Mouse (Mus musculus) intestine, embryonic 16.5 days (tissue): ENCODE measurements around the gene Aldob. TPM values are rescaled to one million over a fixed set of nuclear protein-coding genes. Genes with fewer than 3 reads are reported as not detected.

Experiments used
- ATAC-seq: fragments of 200-750 bp; cut with Nextera tagmentation; 2 replicates; pipeline ENCODE4 v1.8.0; 2017; ENCODE audit warnings: moderate TSS enrichment, moderate library complexity
- H3K27ac ChIP-seq: fragments of 300-500 bp; sonication (generic); 2 replicates; pipeline ENCODE4 v1.5.1; 2014; ENCODE audit warnings: mild to moderate bottlenecking, low read length
- H3K27me3 ChIP-seq: fragments of 300-500 bp; sonication (generic); replicated peaks from 2 replicates; pipeline ENCODE4 v1.6.1; 2014; ENCODE audit warnings: low read length, control low read depth, mixed read lengths; ENCODE audit not compliant: control insufficient read depth, insufficient read depth
- H3K36me3 ChIP-seq: fragments of 300-500 bp; sonication (generic); 2 replicates; pipeline ENCODE4 v1.6.1; 2014; ENCODE audit warnings: low read length, control low read depth; ENCODE audit not compliant: control insufficient read depth, insufficient read depth
- H3K4me1 ChIP-seq: fragments of 300-500 bp; sonication (generic); 2 replicates; pipeline ENCODE4 v1.6.1; 2014; ENCODE audit warnings: low read length, control low read depth, mixed read lengths; ENCODE audit not compliant: control insufficient read depth, insufficient read depth
- H3K4me2 ChIP-seq: fragments of 300-500 bp; sonication (generic); 2 replicates; pipeline ENCODE4 v1.6.1; 2014; ENCODE audit warnings: low read depth, low read length, control low read depth
- H3K4me3 ChIP-seq: fragments of 300-500 bp; sonication (generic); 2 replicates; pipeline ENCODE4 v1.5.1; 2014; ENCODE audit warnings: mild to moderate bottlenecking, low read length
- H3K9ac ChIP-seq: fragments of 300-500 bp; sonication (generic); 2 replicates; pipeline ENCODE4 v1.6.1; 2014; ENCODE audit warnings: low read depth, low read length
- H3K9me3 ChIP-seq: fragments of 300-500 bp; sonication (generic); 2 replicates; pipeline ENCODE4 v1.6.1; 2016; ENCODE audit warnings: low read length, control low read depth; ENCODE audit not compliant: control insufficient read depth
- WGBS: fragments of 180-500 bp; shearing (Covaris S2); extraction: QIAGEN DNeasy Blood & Tissue Kit; methylation state at CpG from one replicate; pipeline ENCODE4 v1.1.7; 2014; 5-methylcytosine and 5-hydroxymethylcytosine counted together
- polyA plus RNA-seq: library from polyadenylated mRNA; unstranded; fragments of >200 nt; fragmentation: Nextera tagmentation; extraction: Ambion mirVana; gene quantifications from 2 replicates; pipeline ENCODE4 v1.2.1, GENCODE M21; 2015

The Aldob gene
- polyA plus RNA-seq, 1 experiment from 2014 or later, result 572 TPM

DNA sequence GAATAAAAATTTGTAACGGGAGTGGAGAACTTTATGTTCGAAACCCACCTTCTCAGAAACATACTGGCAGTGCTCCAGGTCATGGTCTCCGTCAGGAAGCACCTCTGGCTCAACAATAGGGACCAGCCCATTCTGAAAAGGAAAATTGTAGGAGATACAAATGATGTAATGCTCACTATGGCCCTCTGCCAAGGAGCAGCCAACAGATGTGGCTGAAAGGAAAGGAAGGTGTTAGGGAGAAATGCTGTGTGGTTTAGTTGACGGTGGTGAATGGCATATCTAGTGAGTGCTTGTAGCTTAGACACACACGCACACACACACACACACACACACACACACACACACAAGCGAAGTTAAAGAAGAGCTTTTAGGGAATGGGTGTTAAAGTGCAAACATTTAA, 9.7 kb downstream of the Aldob start:
- Histone ChIP-seq H3K4me1 (no peaks in the 10 kb centered on the region), H3K27ac (no peak overlapping the region), H3K4me2 (no peak overlapping the region), H3K36me3 (0 out of 2 replicates have a peak, but pooled peaks cover 2% of the 10 kb centered on the region), H3K9me3 (no peaks in the 10 kb centered on the region), H3K27me3 (no peaks in the 10 kb centered on the region), H3K9ac (no peak overlapping the region), H3K4me3 (no peak overlapping the region)
- WGBS, result 67% methylated on average over 6 of the region's 6 CpGs
- ATAC-seq, result no peak

DNA sequence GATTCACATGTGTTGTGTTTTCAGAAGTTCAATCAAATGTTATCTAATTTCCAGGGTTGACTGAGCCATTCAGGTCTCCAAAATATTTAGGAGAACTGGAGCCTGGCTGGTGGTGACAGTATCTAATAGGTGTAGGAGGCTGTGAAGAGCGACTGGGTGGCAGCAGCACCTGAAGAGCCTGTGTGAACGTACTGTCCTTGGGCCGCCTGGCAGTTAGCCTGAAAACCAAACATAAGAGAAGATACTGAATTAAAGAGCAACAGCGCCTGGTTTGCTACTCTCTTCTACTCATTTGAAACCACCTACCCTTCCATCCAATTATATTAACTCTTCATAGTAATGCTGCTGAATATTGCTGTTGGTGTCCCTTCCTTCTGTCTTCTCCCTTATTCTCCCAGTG, 12.7 kb downstream of the Aldob start:
- no peak overlapping the region for H3K4me2 ChIP-seq
- no peaks in the 10 kb centered on the region for H3K27me3 ChIP-seq
- WGBS, result 88% methylated on average over 4 of the region's 4 CpGs
- H3K4me1 ChIP-seq, result no peaks in the 10 kb centered on the region
- no peak overlapping the region for H3K27ac ChIP-seq
- no peak overlapping the region for H3K9ac ChIP-seq
- ATAC-seq, result no peak
- H3K4me3 ChIP-seq, result no peak overlapping the region
- H3K36me3 ChIP-seq, result no peaks in the 10 kb centered on the region
- no peaks in the 10 kb centered on the region for H3K9me3 ChIP-seq

DNA sequence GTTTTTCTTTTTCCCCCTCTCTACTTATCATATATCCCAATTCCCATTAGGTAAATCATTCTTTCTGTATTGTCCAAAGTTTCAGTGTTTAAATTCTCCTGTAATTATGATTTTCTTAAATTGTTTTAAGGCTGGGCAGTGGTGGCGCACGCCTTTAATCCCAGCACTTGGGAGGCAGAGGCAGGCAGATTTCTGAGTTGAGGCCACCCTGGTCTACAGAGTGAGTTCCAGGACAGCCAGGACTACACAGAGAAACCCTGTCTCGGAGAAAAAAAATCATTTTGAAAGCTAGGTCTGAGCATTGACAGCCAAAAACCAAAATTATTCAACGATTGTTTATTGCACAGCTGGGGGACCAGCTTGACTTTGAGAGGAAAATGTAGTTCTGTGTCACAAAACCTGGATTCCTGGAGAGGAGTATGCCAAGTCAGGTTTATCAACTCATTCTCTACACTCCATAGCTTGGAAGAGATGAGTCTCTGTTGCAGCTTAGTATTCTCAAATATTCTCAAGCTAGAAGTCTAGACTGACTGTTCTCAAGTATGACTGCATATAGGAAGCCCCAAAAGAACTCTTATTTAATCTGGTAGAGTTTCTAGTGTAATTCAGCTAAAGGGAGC, 13.6 kb downstream of the Aldob start:
- H3K4me3 ChIP-seq, result no peak overlapping the region
- H3K9me3 ChIP-seq, result no peaks in the 10 kb centered on the region
- no peak for ATAC-seq
- 0 out of 2 replicates have a peak, but pooled peaks cover under 1% of the 10 kb centered on the region for H3K36me3 ChIP-seq
- WGBS, result 91% methylated on average over 4 of the region's 4 CpGs
- H3K27me3 ChIP-seq, result no peaks in the 10 kb centered on the region
- H3K4me1 ChIP-seq, result no peaks in the 10 kb centered on the region
- H3K9ac ChIP-seq, result no peak overlapping the region
- H3K4me2 ChIP-seq, result no peak overlapping the region
- no peak overlapping the region for H3K27ac ChIP-seq

DNA sequence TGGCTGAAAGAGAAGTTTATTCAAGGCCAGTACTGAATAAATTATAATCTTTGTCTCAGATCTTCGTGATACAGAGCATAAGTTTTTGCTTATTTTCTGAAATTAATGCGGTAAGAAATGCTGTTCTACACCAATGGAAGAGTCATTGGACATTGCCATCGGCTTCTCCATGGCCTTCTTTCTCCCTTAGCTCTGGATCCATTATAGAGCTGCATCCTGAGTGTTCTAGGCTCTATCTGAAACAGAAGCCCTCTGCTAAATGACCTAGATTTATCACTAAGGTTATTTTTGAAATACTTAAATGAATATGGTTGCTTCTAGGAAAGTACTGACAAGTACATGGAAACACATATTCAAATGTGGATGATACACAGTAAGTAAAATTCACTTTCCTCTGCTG, 14.3 kb downstream of the Aldob start:
- ATAC-seq, result no peak
- no peaks in the 10 kb centered on the region for H3K4me1 ChIP-seq
- no peak overlapping the region for H3K9ac ChIP-seq
- no peak overlapping the region for H3K4me3 ChIP-seq
- peaks cover 8% of the 10 kb centered on the region for H3K36me3 ChIP-seq
- H3K27ac ChIP-seq, result no peak overlapping the region
- 91% methylated on average over 3 of the region's 3 CpGs for WGBS
- H3K4me2 ChIP-seq, result no peak overlapping the region
- peaks cover 7% of the 10 kb centered on the region for H3K9me3 ChIP-seq
- no peaks in the 10 kb centered on the region for H3K27me3 ChIP-seq

DNA sequence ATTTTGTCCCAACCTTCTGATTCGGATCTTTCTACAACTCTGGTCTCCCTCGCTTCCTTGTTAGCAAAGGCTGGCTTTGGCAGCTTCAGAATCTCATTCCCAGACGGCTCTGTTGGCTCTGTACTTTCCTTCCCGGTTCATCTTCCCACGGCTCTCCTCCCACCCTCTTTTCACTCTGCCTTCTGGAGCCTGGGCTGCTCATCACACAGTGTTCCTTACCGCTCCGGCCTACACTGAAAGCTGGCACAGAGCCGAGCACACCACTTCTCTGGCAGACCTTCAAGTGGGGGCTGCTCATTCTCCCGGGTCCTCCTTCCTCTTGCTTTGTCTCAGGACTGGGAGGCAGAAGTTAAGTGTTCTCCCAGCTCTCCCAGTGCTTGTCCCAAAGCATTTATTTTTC, 26.8 kb downstream of the Aldob start:
- no peaks in the 10 kb centered on the region; the same call in 1 of the 2 replicates for H3K36me3 ChIP-seq
- no peak overlapping the region for H3K9ac ChIP-seq
- 66% methylated on average over 9 of the region's 9 CpGs for WGBS
- peaks cover 10% of the 10 kb centered on the region for H3K4me1 ChIP-seq
- no peak overlapping the region for H3K27ac ChIP-seq
- H3K4me2 ChIP-seq, result 0 out of 2 replicates have a peak overlapping the region, but pooled peaks have one; percentile 76
- H3K9me3 ChIP-seq, result no peaks in the 10 kb centered on the region
- H3K27me3 ChIP-seq, result no peaks in the 10 kb centered on the region
- no peak overlapping the region for H3K4me3 ChIP-seq
- ATAC-seq, result no peak

DNA sequence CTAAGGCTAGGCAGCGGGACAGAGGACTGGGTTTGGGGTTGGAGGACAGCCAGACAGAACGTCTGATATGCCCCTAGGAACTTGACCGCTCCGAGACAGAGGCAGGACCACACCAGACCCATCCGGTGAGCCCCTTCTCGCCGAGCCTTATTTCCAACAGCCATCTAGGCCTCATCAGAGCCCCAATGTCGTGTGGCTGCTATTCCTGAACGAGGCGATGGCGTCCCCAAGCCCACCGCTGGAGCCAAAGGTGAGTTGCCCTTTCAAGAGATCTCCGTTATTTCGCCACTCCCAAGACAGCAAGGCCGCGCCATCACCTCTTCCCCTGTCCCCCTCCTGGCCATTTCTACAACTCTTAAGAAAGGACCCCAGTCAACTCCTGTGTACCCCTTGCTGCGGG, 28.0 kb downstream of the Aldob start:
- peak overlapping the region; percentile 76 for H3K4me2 ChIP-seq
- 0% methylated on average over 17 of the region's 17 CpGs for WGBS
- ATAC-seq, result peak; percentile 31; the same call in 1 of the 2 replicates
- peak overlapping the region; percentile 52 for H3K4me3 ChIP-seq
- H3K9ac ChIP-seq, result peak overlapping the region; percentile 78
- H3K27ac ChIP-seq, result no peak overlapping the region
- no peaks in the 10 kb centered on the region; the same call in 1 of the 2 replicates for H3K36me3 ChIP-seq
- H3K9me3 ChIP-seq, result no peaks in the 10 kb centered on the region
- H3K27me3 ChIP-seq, result no peaks in the 10 kb centered on the region
- peaks cover 10% of the 10 kb centered on the region for H3K4me1 ChIP-seq

DNA sequence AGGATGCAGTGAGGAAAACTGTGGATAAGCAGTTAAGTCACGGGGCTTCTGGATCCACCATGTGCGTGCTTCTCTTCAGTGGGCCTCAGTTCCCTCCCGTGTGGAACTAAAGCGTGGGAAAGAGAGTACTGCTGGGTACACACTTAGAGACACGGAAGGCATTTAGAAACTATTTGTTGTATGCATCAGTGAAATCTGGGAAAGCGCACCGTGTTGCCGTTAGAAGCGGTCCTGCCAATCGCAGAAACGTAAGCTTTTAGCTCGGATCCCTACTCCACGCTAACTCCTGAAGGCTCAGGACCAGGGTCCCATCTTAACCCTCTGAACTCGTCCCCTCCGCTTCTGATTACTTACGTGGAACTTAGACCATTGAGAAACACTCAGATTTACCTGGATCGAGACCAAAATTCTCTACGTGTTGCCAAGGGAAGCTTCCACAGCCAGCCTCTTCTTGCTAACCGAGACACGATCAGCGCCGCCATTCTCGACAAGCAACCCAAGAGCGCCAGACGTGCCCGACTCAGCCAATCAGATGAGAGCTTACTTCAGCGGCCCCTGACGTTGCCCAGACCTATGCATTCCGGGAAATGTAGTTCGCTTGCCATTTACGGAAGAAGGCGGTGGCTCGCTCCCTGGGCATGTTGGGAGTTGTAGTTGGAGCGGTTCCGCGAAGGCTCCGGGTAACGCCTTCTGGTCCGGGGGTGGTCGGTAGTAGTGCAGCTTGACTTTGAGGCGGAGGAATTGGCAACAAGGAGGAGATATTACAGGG, 28.6 kb downstream of the Aldob start, which contains the start of the genes Mrpl50 and Zfp189:
Gene Mrpl50 (minus strand): TSS at position 522 of the 769 bp plus-strand sequence.
Gene Zfp189 (plus strand): TSS at position 605 of the 769 bp plus-strand sequence.
- H3K27ac ChIP-seq, result peak within 1 kb of the TSS; percentile 61; the same call in 1 of the 2 replicates
- no peaks in the 10 kb centered on the region for H3K27me3 ChIP-seq
- peak within 1 kb of the TSS; percentile 76 for H3K4me2 ChIP-seq
- no peaks in the 10 kb centered on the region for H3K9me3 ChIP-seq
- H3K36me3 ChIP-seq, result no peaks in the 10 kb centered on the region; the same call in 1 of the 2 replicates
- WGBS, result under 1% methylated on average over 41 of the region's 41 CpGs
- H3K9ac ChIP-seq, result peak within 1 kb of the TSS; percentile 78
- H3K4me1 ChIP-seq, result peaks cover 10% of the 10 kb centered on the region
- ATAC-seq, result peak; percentile 100
- peak within 1 kb of the TSS; percentile 52 for H3K4me3 ChIP-seq

DNA sequence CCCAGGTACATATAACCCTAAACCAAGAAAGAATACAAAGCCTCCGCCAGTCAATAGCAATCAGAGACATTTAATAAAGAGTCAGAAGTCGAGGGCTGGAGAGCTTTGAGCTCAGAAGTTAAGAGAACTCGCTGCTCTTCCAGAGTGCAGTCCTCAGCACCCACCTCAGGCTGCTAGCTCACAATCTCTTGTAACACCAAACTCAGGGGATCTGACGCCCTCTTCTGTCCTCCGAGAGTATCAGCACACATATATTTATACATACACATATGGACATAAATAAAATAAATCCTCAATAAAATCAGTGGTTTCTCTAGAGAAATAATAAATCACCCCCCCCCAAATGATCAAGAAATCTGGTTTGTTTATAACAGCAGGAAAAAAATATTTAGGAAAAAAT, 29.9 kb downstream of the Aldob start:
- no peaks in the 10 kb centered on the region for H3K9me3 ChIP-seq
- 80% methylated on average over 5 of the region's 5 CpGs for WGBS
- peak overlapping the region; percentile 38 for H3K4me2 ChIP-seq
- H3K4me1 ChIP-seq, result peaks cover 10% of the 10 kb centered on the region
- H3K4me3 ChIP-seq, result peak overlapping the region; percentile 14
- H3K27me3 ChIP-seq, result no peaks in the 10 kb centered on the region
- no peak for ATAC-seq
- H3K9ac ChIP-seq, result no peak overlapping the region
- no peaks in the 10 kb centered on the region; the same call in 1 of the 2 replicates for H3K36me3 ChIP-seq
- H3K27ac ChIP-seq, result no peak overlapping the region

DNA sequence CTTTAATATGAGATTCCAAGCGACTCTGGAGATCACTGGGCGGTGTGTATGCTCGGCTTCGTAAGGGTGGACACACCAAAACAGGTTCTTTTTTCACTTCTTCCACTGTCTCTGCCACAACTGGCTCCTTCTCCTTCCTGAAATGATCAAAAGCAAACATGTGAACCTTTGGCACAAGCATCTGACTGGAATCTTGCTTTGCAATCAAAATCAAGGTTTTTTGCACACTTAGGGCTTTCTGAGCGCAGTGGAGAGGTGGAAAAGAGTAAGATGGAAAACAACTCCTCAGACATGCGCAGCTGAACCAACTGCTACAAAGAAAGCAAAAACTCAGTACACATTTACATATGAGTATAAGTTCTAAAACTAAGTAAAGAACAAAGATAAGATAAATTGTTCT, 34.9 kb downstream of the Aldob start:
- no peak overlapping the region for H3K4me3 ChIP-seq
- 94% methylated on average over 6 of the region's 6 CpGs for WGBS
- no peak overlapping the region for H3K4me2 ChIP-seq
- no peak overlapping the region for H3K27ac ChIP-seq
- no peaks in the 10 kb centered on the region for H3K9me3 ChIP-seq
- H3K36me3 ChIP-seq, result peaks cover 3% of the 10 kb centered on the region; the same call in 1 of the 2 replicates
- ATAC-seq, result no peak
- no peak overlapping the region for H3K9ac ChIP-seq
- peaks cover 2% of the 10 kb centered on the region; the same call in 1 of the 2 replicates for H3K4me1 ChIP-seq
- no peaks in the 10 kb centered on the region for H3K27me3 ChIP-seq
